Mouse (Mus musculus) CH12.LX (cell line): ENCODE data around the gene 2310057M21Rik. TPM values are rescaled to one million over a fixed set of nuclear protein-coding genes. Genes with fewer than 3 reads are reported as not detected.

Experiments used
- DNase-seq: peaks from one replicate; pipeline ENCODE4 v3.0.0-alpha.2; 2013; ENCODE audit errors: extremely low read depth
- H3K27ac ChIP-seq: 2 replicates; pipeline ENCODE4 v1.5.1; 2012; ENCODE audit warnings: low read depth, mild to moderate bottlenecking, control low read depth, moderate library complexity; ENCODE audit not compliant: insufficient read depth
- H3K27me3 ChIP-seq: replicated peaks from 2 replicates; pipeline ENCODE3; 2012; ENCODE audit warnings: inconsistent platforms
- H3K36me3 ChIP-seq, 2 experiments: replicated peaks in 1 of 2; 2 replicates each; pipeline versions ENCODE3 to v1.6.1; 2012; ENCODE audit warnings: inconsistent platforms in 1 of 2, low read length in 1 of 2, mild to moderate bottlenecking in 1 of 2, mixed read lengths in 1 of 2, moderate library complexity in 1 of 2; ENCODE audit not compliant: control insufficient read depth in 1 of 2, insufficient read depth in 1 of 2
- H3K4me1 ChIP-seq, 2 experiments: 2 replicates each; pipeline ENCODE4 v1.6.1; 2012; ENCODE audit warnings: inconsistent platforms in 1 of 2, moderate library complexity in 1 of 2; ENCODE audit not compliant: insufficient read depth in 2 of 2, control insufficient read depth in 1 of 2
- H3K4me2 ChIP-seq: 2 replicates; pipeline ENCODE4 v1.6.1; 2012; ENCODE audit warnings: low read depth, mild to moderate bottlenecking, control low read depth; ENCODE audit not compliant: poor library complexity, insufficient read depth, severe bottlenecking
- H3K4me3 ChIP-seq, 3 experiments: fragments of 150-350 bp in 1 of 3; sonication (generic) in 1 of 3; replicated peaks in 1 of 3; 2 replicates each; pipeline versions ENCODE3 to v1.5.1; 2011 to 2012; ENCODE audit warnings: low read depth in 2 of 3, low read length in 2 of 3, mild to moderate bottlenecking in 2 of 3, moderate library complexity in 2 of 3, control low read depth in 1 of 3, improper control_type of control experiment in 1 of 3, inconsistent platforms in 1 of 3, mixed read lengths in 1 of 3; ENCODE audit not compliant: poor library complexity in 1 of 3
- H3K79me2 ChIP-seq: replicated peaks from 2 replicates; pipeline ENCODE4 v1.6.1; 2012; ENCODE audit warnings: mild to moderate bottlenecking, moderate library complexity; ENCODE audit not compliant: control insufficient read depth, poor library complexity, insufficient read depth, severe bottlenecking; ENCODE audit errors: extremely low read depth
- H3K9ac ChIP-seq: 2 replicates; pipeline ENCODE4 v1.6.1; 2012; ENCODE audit warnings: low read depth, mild to moderate bottlenecking, control low read depth, moderate library complexity; ENCODE audit not compliant: insufficient read depth
- H3K9me3 ChIP-seq: replicated peaks from 2 replicates; pipeline ENCODE3; 2012; ENCODE audit warnings: low read length, inconsistent platforms, mixed read lengths
- CHD1 ChIP-seq: IDR thresholded peaks from 2 replicates; pipeline ENCODE4 v1.6.1; 2012; ENCODE audit warnings: low read depth, low read length, improper control_type of control experiment, inconsistent platforms
- CHD2 ChIP-seq: IDR thresholded peaks from 2 replicates; pipeline ENCODE4 v1.6.1; 2011; ENCODE audit warnings: low read length, improper control_type of control experiment
- E2F4 ChIP-seq: IDR thresholded peaks from 2 replicates; pipeline ENCODE4 v1.6.1; 2011; ENCODE audit warnings: low read depth, low read length, improper control_type of control experiment; ENCODE audit not compliant: insufficient replicate concordance
- EP300 ChIP-seq: IDR thresholded peaks from 2 replicates; pipeline ENCODE4 v1.6.1; 2011; ENCODE audit warnings: low read length, improper control_type of control experiment
- ETS1 ChIP-seq: conservative IDR thresholded peaks from 2 replicates; pipeline ENCODE4 v1.6.1; 2012; ENCODE audit warnings: low read depth, mild to moderate bottlenecking, inconsistent platforms, low read length, improper control_type of control experiment, moderate library complexity
- HCFC1 ChIP-seq: IDR thresholded peaks from 2 replicates; pipeline ENCODE4 v1.6.1; 2012; ENCODE audit warnings: low read depth, mild to moderate bottlenecking, inconsistent platforms, low read length, improper control_type of control experiment
- IRF4 ChIP-seq: IDR thresholded peaks from 2 replicates; pipeline ENCODE4 v1.6.1; 2014; ENCODE audit warnings: low read depth, mild to moderate bottlenecking, inconsistent platforms, low read length, improper control_type of control experiment
- JUN ChIP-seq: IDR thresholded peaks from 2 replicates; pipeline ENCODE4 v1.6.1; 2011; ENCODE audit warnings: low read depth, mild to moderate bottlenecking, low read length, improper control_type of control experiment, moderate library complexity; ENCODE audit not compliant: insufficient read depth
- KAT2A ChIP-seq: IDR thresholded peaks from 2 replicates; pipeline ENCODE4 v1.6.1; 2012; ENCODE audit warnings: low read length, improper control_type of control experiment, inconsistent platforms; ENCODE audit not compliant: insufficient replicate concordance
- MAX ChIP-seq: IDR thresholded peaks from 2 replicates; pipeline ENCODE4 v1.6.1; 2011; ENCODE audit warnings: low read length, improper control_type of control experiment
- MAZ ChIP-seq: IDR thresholded peaks from 2 replicates; pipeline ENCODE4 v1.6.1; 2012; ENCODE audit warnings: low read depth, mild to moderate bottlenecking, inconsistent platforms, low read length, improper control_type of control experiment, moderate library complexity
- MEF2A ChIP-seq: IDR thresholded peaks from 2 replicates; pipeline ENCODE4 v1.6.1; 2014; ENCODE audit warnings: low read depth, mild to moderate bottlenecking, inconsistent platforms, low read length, improper control_type of control experiment, borderline replicate concordance
- NELFE ChIP-seq: IDR thresholded peaks from 2 replicates; pipeline ENCODE4 v1.6.1; 2011; ENCODE audit warnings: low read depth, low read length, improper control_type of control experiment
- NRF1 ChIP-seq: IDR thresholded peaks from 2 replicates; pipeline ENCODE4 v1.6.1; 2014; ENCODE audit warnings: low read depth, mild to moderate bottlenecking, inconsistent platforms, low read length, improper control_type of control experiment, moderate library complexity
- PAX5 ChIP-seq: IDR thresholded peaks from 2 replicates; pipeline ENCODE4 v1.6.1; 2012; ENCODE audit warnings: low read length, inconsistent platforms, mixed read lengths
- POLR2AphosphoS2 ChIP-seq: IDR thresholded peaks from 2 replicates; pipeline ENCODE4 v1.6.1; 2011; ENCODE audit warnings: low read depth, low read length, improper control_type of control experiment
- RCOR1 ChIP-seq: conservative IDR thresholded peaks from 2 replicates; pipeline ENCODE4 v1.6.1; 2012; ENCODE audit warnings: low read depth, mild to moderate bottlenecking, inconsistent platforms, low read length, improper control_type of control experiment
- SMC3 ChIP-seq: IDR thresholded peaks from 2 replicates; pipeline ENCODE4 v1.6.1; 2011; ENCODE audit warnings: low read depth, low read length, improper control_type of control experiment
- TBP ChIP-seq: conservative IDR thresholded peaks from 2 replicates; pipeline ENCODE4 v1.6.1; 2011; ENCODE audit warnings: low read depth, low read length, improper control_type of control experiment
- UBTF ChIP-seq: IDR thresholded peaks from 2 replicates; pipeline ENCODE4 v1.6.1; 2012; ENCODE audit warnings: low read depth, mild to moderate bottlenecking, inconsistent platforms, low read length, improper control_type of control experiment, moderate library complexity
- USF1 ChIP-seq: IDR thresholded peaks from 2 replicates; pipeline ENCODE4 v1.6.1; 2014; ENCODE audit warnings: low read depth, mild to moderate bottlenecking, inconsistent platforms, low read length, improper control_type of control experiment
- USF2 ChIP-seq: conservative IDR thresholded peaks from 2 replicates; pipeline ENCODE4 v1.6.1; 2011; ENCODE audit warnings: low read depth, low read length, improper control_type of control experiment
- ZKSCAN1 ChIP-seq: IDR thresholded peaks from 2 replicates; pipeline ENCODE4 v1.6.1; 2012; ENCODE audit warnings: low read depth, inconsistent platforms, low read length, improper control_type of control experiment, borderline replicate concordance
- ZMIZ1 ChIP-seq: IDR thresholded peaks from 2 replicates; pipeline ENCODE4 v1.6.1; 2012; ENCODE audit warnings: low read depth, mild to moderate bottlenecking, inconsistent platforms, low read length, improper control_type of control experiment
- ZNF384 ChIP-seq: IDR thresholded peaks from 2 replicates; pipeline ENCODE4 v1.6.1; 2012; ENCODE audit warnings: low read depth, low read length, improper control_type of control experiment, inconsistent platforms
- dilution Hi-C: fragments of 300-500 bp; cut with MboI; formaldehyde crosslinking; loops from 2 replicates; pipeline ENCODE4 v1.14.3; 2020; ENCODE audit warnings: low sequenced_read_pairs; ENCODE audit not compliant: extremely low pct_unique_long_range_greater_than_20kb, extremely low pct_ligation_motif_present
- in situ Hi-C: fragments of 300-500 bp; cut with MboI; formaldehyde crosslinking; loops from 3 replicates; pipeline ENCODE4 v1.14.3; 2019; ENCODE audit warnings: low sequenced_read_pairs, low pct_ligation_motif_present, low pct_unique_long_range_greater_than_20kb, mixed read lengths
- polyA plus RNA-seq: library from polyadenylated mRNA; unstranded; fragments of >175 nt; gene quantifications from 2 replicates; pipeline ENCODE4 v1.2.1, GENCODE M21; 2012; ENCODE audit warnings: low read depth; ENCODE audit not compliant: insufficient read length
- total RNA-seq, 2 experiments: library from RNA; depleted of rRNA; stranded (reverse); fragments of 300-350 nt in 1 of 2; fragments of >200 nt in 1 of 2; gene quantifications; 2 replicates each; pipeline ENCODE4 v1.2.3; 2012 to 2014

The 2310057M21Rik gene
- total and polyA plus RNA-seq, 3 experiments, result 3.4 to 22.5 (median 13.1) TPM

- DNase-seq, result no peak
- H3K4me1 ChIP-seq, result no peaks in the 10 kb centered on the region
- in situ Hi-C loops (no loop called here), dilution Hi-C loops (no loop called here)
- TF ChIP-seq MAZ (no peak), CHD1 (no peak), MEF2A (no peak), ZNF384 (no peak), JUN (no peak), NELFE (no peak), ZMIZ1 (no peak), TBP (no peak), USF2 (no peak), IRF4 (no peak), SMC3 (no peak), EP300 (no peak)
- no peak within 1 kb of the TSS for H3K9ac ChIP-seq
- H3K27ac ChIP-seq, result no peak within 1 kb of the TSS
- no peaks in the 10 kb centered on the region for H3K9me3 ChIP-seq
- H3K27me3 ChIP-seq, result no peaks in the 10 kb centered on the region
- H3K79me2 ChIP-seq, result no peaks in the 10 kb centered on the region
- H3K4me3 ChIP-seq, result no peak within 1 kb of the TSS
- H3K4me2 ChIP-seq, result no peak within 1 kb of the TSS
- H3K36me3 ChIP-seq, result peaks cover 0 to 12% of the 10 kb centered on the region in 2 experiments
These were observed 40.4 kb downstream of the 2310057M21Rik start, which contains the start of gene Cuzd1 for GRCm38 (mm10) chr7:131322192-131322591. TSS of gene Cuzd1 (minus strand) at chr7:131322292.

GRCm38 (mm10) chr7:131318340-131318739, 44.2 kb downstream of the 2310057M21Rik start:
- H3K9ac ChIP-seq, result no peak overlapping the region
- in situ Hi-C loops (no loop called here), dilution Hi-C loops (no loop called here)
- no peak overlapping the region for H3K4me2 ChIP-seq
- TF ChIP-seq PAX5, result no peak
- no peak for TF ChIP-seq EP300
- no peak for TF ChIP-seq TBP
- TF ChIP-seq ZKSCAN1, result no peak
- TF ChIP-seq MAX, result no peak
- TF ChIP-seq USF1, result no peak
- no peak for TF ChIP-seq UBTF
- no peak for TF ChIP-seq RCOR1
- no peak for TF ChIP-seq ETS1
- no peak for TF ChIP-seq HCFC1
- TF ChIP-seq ZMIZ1, result no peak
- no peak for TF ChIP-seq CHD2
- no peak for TF ChIP-seq E2F4
- no peak for TF ChIP-seq JUN
- TF ChIP-seq KAT2A, result no peak
- TF ChIP-seq POLR2AphosphoS2, result no peak
- TF ChIP-seq NRF1, result no peak
- no peak overlapping the region for H3K4me3 ChIP-seq
- H3K9me3 ChIP-seq, result no peaks in the 10 kb centered on the region
- H3K79me2 ChIP-seq, result no peaks in the 10 kb centered on the region
- H3K27me3 ChIP-seq, result no peaks in the 10 kb centered on the region
- DNase-seq, result no peak
- peaks cover 0 to 6% of the 10 kb centered on the region in 2 experiments for H3K36me3 ChIP-seq
- H3K4me1 ChIP-seq, result peaks cover 0 to 4% of the 10 kb centered on the region in 2 experiments; a peak in 2 of 4 replicates
- no peak overlapping the region for H3K27ac ChIP-seq
